Mouse (Mus musculus): ENCODE measurements around the gene Slfn8.
"Not testable (repeated sequence)": the region's sequence is repeated elsewhere in the genome, so short reads cannot be mapped to it uniquely, and the experiment has no call there.

Slfn8 gene

GRCm38 (mm10) chr11:82990612-82991385 lies 29.8 kb downstream of the Slfn8 start:
- peak in 1 of 2 experiments; percentile 11 for DNase-seq

GRCm38 (mm10) chr11:82989357-82989756 lies 31.3 kb downstream of the Slfn8 start:
- DNase-seq: no peak

- DNase-seq: no peak
Observed at GRCm38 (mm10) chr11:82987621-82988020, 33.0 kb downstream of the Slfn8 start.

- no peak for DNase-seq
Observed at GRCm38 (mm10) chr11:82983193-82983592, 37.4 kb downstream of the Slfn8 start.

- DNase-seq: not testable (repeated sequence)
Observed at GRCm38 (mm10) chr11:82982409-82982808, 38.2 kb downstream of the Slfn8 start.

- DNase-seq: peak in 1 of 2 experiments; percentile 26
Observed at GRCm38 (mm10) chr11:82973916-82974315, 46.7 kb downstream of the Slfn8 start.

GRCm38 (mm10) chr11:82971590-82971974 lies 49.0 kb downstream of the Slfn8 start:
- no peak for DNase-seq

GRCm38 (mm10) chr11:82970712-82971589 lies 49.7 kb downstream of the Slfn8 start:
- no peak for DNase-seq

- DNase-seq: no peak
Observed at GRCm38 (mm10) chr11:82962215-82962614, 58.4 kb downstream of the Slfn8 start.

GRCm38 (mm10) chr11:82961743-82962142 lies 58.9 kb downstream of the Slfn8 start:
- no peak for DNase-seq

GRCm38 (mm10) chr11:82959613-82960012 lies 61.0 kb downstream of the Slfn8 start:
- peak in 1 of 2 experiments; percentile 36 for DNase-seq

- no peak for DNase-seq
Observed at GRCm38 (mm10) chr11:82956925-82957324, 63.7 kb downstream of the Slfn8 start.

- DNase-seq: no peak
Observed at GRCm38 (mm10) chr11:82954631-82955030, 66.0 kb downstream of the Slfn8 start.

- DNase-seq: peak in 1 of 2 experiments; percentile 8
Observed at GRCm38 (mm10) chr11:82952612-82953542, 67.7 kb downstream of the Slfn8 start.
